Mouse (Mus musculus) embryonic facial prominence, embryonic 15.5 days (tissue): ENCODE results near the gene Mdm2. TPM values are rescaled to one million over a fixed set of nuclear protein-coding genes. Genes with fewer than 3 reads are reported as not detected.

ENCODE experiments used
- ATAC-seq: fragments of 200-750 bp; cut with Nextera tagmentation; 2 replicates; pipeline ENCODE4 v1.8.0; 2017; ENCODE audit warnings: low read depth, moderate TSS enrichment; ENCODE audit not compliant: insufficient number of reproducible peaks, low FRiP score, low TSS enrichment
- H3K27ac ChIP-seq: fragments of 300-500 bp; sonication (generic); replicated peaks from 2 replicates; pipeline ENCODE4 v1.5.1; 2015; ENCODE audit warnings: mild to moderate bottlenecking, inconsistent platforms
- H3K27me3 ChIP-seq: fragments of 300-500 bp; sonication (generic); 2 replicates; pipeline ENCODE4 v1.6.1; 2015; ENCODE audit warnings: inconsistent platforms
- H3K36me3 ChIP-seq: fragments of 300-500 bp; sonication (generic); 2 replicates; pipeline ENCODE4 v1.6.1; 2015; ENCODE audit warnings: mild to moderate bottlenecking, inconsistent platforms
- H3K4me1 ChIP-seq: fragments of 300-500 bp; sonication (generic); 2 replicates; pipeline ENCODE4 v1.6.1; 2015; ENCODE audit warnings: inconsistent platforms
- H3K4me2 ChIP-seq: fragments of 300-500 bp; sonication (generic); replicated peaks from 2 replicates; pipeline ENCODE4 v1.6.1; 2015; ENCODE audit warnings: mild to moderate bottlenecking, inconsistent platforms
- H3K4me3 ChIP-seq: fragments of 300-500 bp; sonication (generic); replicated peaks from 2 replicates; pipeline ENCODE4 v1.5.1; 2015; ENCODE audit warnings: mild to moderate bottlenecking, inconsistent platforms
- H3K9ac ChIP-seq: fragments of 300-500 bp; sonication (generic); 2 replicates; pipeline ENCODE4 v1.6.1; 2015; ENCODE audit warnings: inconsistent platforms
- H3K9me3 ChIP-seq: fragments of 300-500 bp; sonication (generic); replicated peaks from 2 replicates; pipeline ENCODE4 v1.6.1; 2016; ENCODE audit warnings: inconsistent platforms
- WGBS: fragments of 180-500 bp; shearing (Covaris S2); methylation state at CpG from one replicate; pipeline ENCODE4 v1.1.7; 2015; 5-methylcytosine and 5-hydroxymethylcytosine counted together
- polyA plus RNA-seq: library from polyadenylated mRNA; unstranded; fragments of >200 nt; fragmentation: Nextera tagmentation; extraction: Ambion mirVana; gene quantifications from 2 replicates; pipeline ENCODE4 v1.2.1, GENCODE M21; 2015

The Mdm2 gene
- polyA plus RNA-seq, 1 experiment from 2014 or later, result 57.8 TPM

- H3K4me3 ChIP-seq, result no peak overlapping the region
- H3K9ac ChIP-seq, result no peak overlapping the region
- no peaks in the 10 kb centered on the region for H3K36me3 ChIP-seq
- no peaks in the 10 kb centered on the region for H3K9me3 ChIP-seq
- no peak; the same call in 1 of the 2 replicates for ATAC-seq
- 53% methylated on average over 14 of the region's 14 CpGs for WGBS
- no peaks in the 10 kb centered on the region for H3K27me3 ChIP-seq
- H3K4me2 ChIP-seq, result peak overlapping the region; percentile 11; the same call in 1 of the 2 replicates
- H3K27ac ChIP-seq, result peak overlapping the region; percentile 68
- H3K4me1 ChIP-seq, result peaks cover 15% of the 10 kb centered on the region
These were observed 47.3 kb downstream of the Mdm2 start for GRCm38 (mm10) chr10:117663056-117663864.

- peaks cover 15% of the 10 kb centered on the region for H3K4me1 ChIP-seq
- H3K4me2 ChIP-seq, result no peak overlapping the region
- 74% methylated on average over 15 of the region's 15 CpGs for WGBS
- H3K27me3 ChIP-seq, result no peaks in the 10 kb centered on the region
- H3K9me3 ChIP-seq, result no peaks in the 10 kb centered on the region
- 0 out of 2 replicates have a peak overlapping the region, but pooled peaks have one; percentile 35 for H3K27ac ChIP-seq
- H3K36me3 ChIP-seq, result no peaks in the 10 kb centered on the region
- H3K9ac ChIP-seq, result no peak overlapping the region
- ATAC-seq, result no peak
- H3K4me3 ChIP-seq, result no peak overlapping the region
These were observed 48.1 kb downstream of the Mdm2 start for GRCm38 (mm10) chr10:117662316-117663055.

- WGBS, result 36% methylated on average over 11 of the region's 11 CpGs
- peak overlapping the region; percentile 39; the same call in 1 of the 2 replicates for H3K27ac ChIP-seq
- no peak overlapping the region for H3K9ac ChIP-seq
These were observed 50.7 kb downstream of the Mdm2 start for GRCm38 (mm10) chr10:117659819-117660218.

GRCm38 (mm10) chr10:117659430-117659813, 51.1 kb downstream of the Mdm2 start:
- Histone ChIP-seq H3K27ac (peak overlapping the region; percentile 39; the same call in 1 of the 2 replicates), H3K36me3 (no peaks in the 10 kb centered on the region), H3K4me1 (peaks cover 15% of the 10 kb centered on the region), H3K9me3 (no peaks in the 10 kb centered on the region), H3K9ac (no peak overlapping the region), H3K4me3 (no peak overlapping the region), H3K4me2 (no peak overlapping the region), H3K27me3 (no peaks in the 10 kb centered on the region)
- no peak for ATAC-seq
- WGBS, result 45% methylated on average over 11 of the region's 11 CpGs

More at GRCm38 (mm10) chr10:117659819-117660218, 50.7 kb downstream of the Mdm2 start:
- peak; percentile 39; the same call in 1 of the 2 replicates for ATAC-seq
- no peak overlapping the region for H3K4me3 ChIP-seq
- no peak overlapping the region for H3K4me2 ChIP-seq
- H3K4me1 ChIP-seq, result peaks cover 15% of the 10 kb centered on the region
- H3K9me3 ChIP-seq, result no peaks in the 10 kb centered on the region
- no peaks in the 10 kb centered on the region for H3K27me3 ChIP-seq
- no peaks in the 10 kb centered on the region for H3K36me3 ChIP-seq

GRCm38 (mm10) chr10:117658522-117659429, 51.8 kb downstream of the Mdm2 start:
- ATAC-seq, result no peak
- no peak overlapping the region for H3K27ac ChIP-seq
- no peak overlapping the region for H3K9ac ChIP-seq
- no peak overlapping the region for H3K4me3 ChIP-seq
- no peak overlapping the region for H3K4me2 ChIP-seq
- H3K27me3 ChIP-seq, result no peaks in the 10 kb centered on the region
- WGBS, result 75% methylated on average over 14 of the region's 14 CpGs
- peaks cover 10% of the 10 kb centered on the region for H3K4me1 ChIP-seq
- H3K9me3 ChIP-seq, result no peaks in the 10 kb centered on the region
- H3K36me3 ChIP-seq, result no peaks in the 10 kb centered on the region

- no peak overlapping the region for H3K4me2 ChIP-seq
- H3K9ac ChIP-seq, result no peak overlapping the region
- H3K36me3 ChIP-seq, result no peaks in the 10 kb centered on the region
- ATAC-seq, result no peak
- no peaks in the 10 kb centered on the region for H3K27me3 ChIP-seq
- no peak overlapping the region for H3K27ac ChIP-seq
- H3K4me1 ChIP-seq, result peaks cover 3% of the 10 kb centered on the region
- WGBS, result 82% methylated on average over 3 of the region's 3 CpGs
- H3K4me3 ChIP-seq, result no peak overlapping the region
- no peaks in the 10 kb centered on the region for H3K9me3 ChIP-seq
These were observed 52.8 kb downstream of the Mdm2 start for GRCm38 (mm10) chr10:117657659-117658306.

GRCm38 (mm10) chr10:117656985-117657658, 53.4 kb downstream of the Mdm2 start:
- Histone ChIP-seq H3K9ac (no peak overlapping the region), H3K36me3 (no peaks in the 10 kb centered on the region), H3K4me1 (no peaks in the 10 kb centered on the region), H3K27me3 (no peaks in the 10 kb centered on the region), H3K9me3 (no peaks in the 10 kb centered on the region), H3K4me2 (no peak overlapping the region), H3K4me3 (no peak overlapping the region), H3K27ac (no peak overlapping the region)
- no peak for ATAC-seq
- WGBS, result 80% methylated on average over 7 of the region's 7 CpGs

- no peak for ATAC-seq
- Histone ChIP-seq H3K27ac (no peak overlapping the region), H3K27me3 (no peaks in the 10 kb centered on the region), H3K36me3 (no peaks in the 10 kb centered on the region), H3K4me1 (0 out of 2 replicates have a peak, but pooled peaks cover 2% of the 10 kb centered on the region), H3K4me3 (no peak overlapping the region), H3K9ac (no peak overlapping the region), H3K4me2 (no peak overlapping the region), H3K9me3 (no peaks in the 10 kb centered on the region)
- 85% methylated on average over 6 of the region's 6 CpGs for WGBS
These were observed 53.9 kb downstream of the Mdm2 start for GRCm38 (mm10) chr10:117656662-117656962.

GRCm38 (mm10) chr10:117655908-117656661, 54.5 kb downstream of the Mdm2 start:
- H3K27me3 ChIP-seq, result no peaks in the 10 kb centered on the region
- H3K4me1 ChIP-seq, result 0 out of 2 replicates have a peak, but pooled peaks cover 3% of the 10 kb centered on the region
- ATAC-seq, result no peak
- H3K36me3 ChIP-seq, result no peaks in the 10 kb centered on the region
- no peak overlapping the region for H3K27ac ChIP-seq
- H3K9ac ChIP-seq, result no peak overlapping the region
- no peaks in the 10 kb centered on the region for H3K9me3 ChIP-seq
- H3K4me3 ChIP-seq, result no peak overlapping the region
- no peak overlapping the region for H3K4me2 ChIP-seq
- 61% methylated on average over 7 of the region's 7 CpGs for WGBS

- no peak overlapping the region for H3K9ac ChIP-seq
- H3K27ac ChIP-seq, result no peak overlapping the region
- H3K9me3 ChIP-seq, result no peaks in the 10 kb centered on the region
- no peak for ATAC-seq
- no peak overlapping the region for H3K4me2 ChIP-seq
- no peaks in the 10 kb centered on the region for H3K27me3 ChIP-seq
- 0 out of 2 replicates have a peak, but pooled peaks cover 3% of the 10 kb centered on the region for H3K4me1 ChIP-seq
- WGBS, result 86% methylated on average over 9 of the region's 9 CpGs
- H3K4me3 ChIP-seq, result no peak overlapping the region
- no peaks in the 10 kb centered on the region for H3K36me3 ChIP-seq
These were observed 55.1 kb downstream of the Mdm2 start for GRCm38 (mm10) chr10:117655460-117655859.
